Mouse (Mus musculus) lung, adult 2 months (tissue): Measurements from ENCODE around the gene Ubqln4.

ENCODE experiments used
- CTCF ChIP-seq: fragments of 200-500 bp; IDR thresholded peaks from 2 replicates; pipeline ENCODE4 v1.5.1; 2011; ENCODE audit warnings: mild to moderate bottlenecking, low read length, control low read depth; ENCODE audit not compliant: insufficient read depth
- POLR2A ChIP-seq: fragments of 200-500 bp; IDR thresholded peaks from 2 replicates; pipeline ENCODE4 v1.6.1; 2011; ENCODE audit warnings: low read depth, mild to moderate bottlenecking, control low read depth, low read length, borderline replicate concordance; ENCODE audit errors: extremely low read depth

- no peak for TF ChIP-seq CTCF
- TF ChIP-seq POLR2A, result no peak
Measured at GRCm38 (mm10) chr3:88527565-88527964, 26.0 kb upstream of the Ubqln4 start.
